In the genomic region with DNA sequence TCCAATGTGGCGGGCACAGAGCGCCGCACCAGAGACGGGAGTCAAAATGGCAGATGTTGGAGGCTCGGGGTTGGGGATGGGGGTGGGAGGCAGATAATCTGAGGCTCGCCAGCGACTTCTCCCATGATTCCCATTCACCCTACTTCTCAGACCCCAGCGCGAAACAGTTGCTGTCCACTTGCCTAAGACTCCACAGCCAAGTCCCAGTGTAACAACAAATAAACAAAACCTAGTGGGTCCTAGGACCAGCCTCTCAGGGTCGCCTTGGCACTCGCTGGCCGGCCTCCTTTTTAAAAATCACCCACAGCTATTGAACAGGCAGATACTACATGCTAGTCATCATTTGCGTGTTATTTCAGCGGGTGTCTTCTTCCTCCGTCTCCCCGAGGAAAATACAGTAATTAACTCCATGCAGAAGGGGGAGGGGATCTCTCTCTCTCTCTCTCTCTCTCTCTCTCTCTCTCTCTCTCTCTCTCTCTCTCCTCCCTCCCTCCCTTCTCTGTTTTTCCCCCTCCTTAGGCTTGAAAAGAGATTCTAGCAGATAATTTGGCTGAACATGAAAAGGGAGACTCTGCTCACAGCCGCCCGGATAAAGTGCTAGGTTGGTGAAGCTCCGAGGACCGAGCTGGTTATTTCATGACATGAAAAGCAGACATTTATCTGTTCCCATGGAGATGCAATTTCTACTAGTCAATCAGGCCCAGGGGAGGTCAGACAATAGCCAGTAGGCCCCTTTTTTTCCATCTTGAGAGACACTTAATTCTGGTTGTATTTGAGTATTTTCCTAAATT, we compare ENCODE assay signal across 8 mouse cellular contexts.
A peak's percentile ranks its signal among the peaks of the same experiment; 100 is the strongest.
DNase-seq lines count a peak whose midpoint lies in the region; ATAC-seq and TF ChIP-seq lines count a peak whose summit lies in the region.

No protein-coding gene starts in this region.

- H3K9ac ChIP-seq in forebrain, embryonic 13.5 days, result peak overlapping the region; percentile 60
- peak overlapping the region; percentile 54 for H3K9ac ChIP-seq in limb, embryonic 11.5 days (ENCODE audit: low read length)
- no peak overlapping the region for H3K9ac ChIP-seq in midbrain, postnatal 0 days (replicated peaks; ENCODE audit: low read length, poor library complexity, severe bottlenecking)

- no peaks in the 10 kb centered on the region for H3K27me3 ChIP-seq in heart, embryonic 10.5 days (ENCODE audit: insufficient read depth, poor library complexity, severe bottlenecking)
- H3K27me3 ChIP-seq in forebrain, embryonic 13.5 days, result no peaks in the 10 kb centered on the region
- no peaks in the 10 kb centered on the region for H3K27me3 ChIP-seq in limb, embryonic 11.5 days (ENCODE audit: control insufficient read depth, insufficient read depth, low read length)
- H3K27me3 ChIP-seq in midbrain, postnatal 0 days (ENCODE audit: insufficient read depth, low read length), result no peaks in the 10 kb centered on the region

- H3K4me2 ChIP-seq in forebrain, embryonic 13.5 days, result peak overlapping the region; percentile 66
- peak overlapping the region; percentile 74 for H3K4me2 ChIP-seq in limb, embryonic 11.5 days (ENCODE audit: low read depth, severe bottlenecking)
- peak overlapping the region; percentile 58 for H3K4me2 ChIP-seq in midbrain, postnatal 0 days (ENCODE audit: low read depth, low read length, poor library complexity, severe bottlenecking)

- no peak for ATAC-seq in forebrain, embryonic 13.5 days
- no peak for ATAC-seq in limb, embryonic 11.5 days (ENCODE audit: insufficient number of reproducible peaks, low FRiP score, low TSS enrichment, low read depth)
- no peak for ATAC-seq in midbrain, postnatal 0 days (ENCODE audit: low FRiP score)

- H3K4me3 ChIP-seq in heart, embryonic 10.5 days, result peak overlapping the region; percentile 59
- peak overlapping the region; percentile 34 for H3K4me3 ChIP-seq in forebrain, embryonic 13.5 days
- peak overlapping the region; percentile 25 for H3K4me3 ChIP-seq in limb, embryonic 11.5 days (ENCODE audit: low read depth, low read length)
- peak overlapping the region; percentile 31 for H3K4me3 ChIP-seq in midbrain, postnatal 0 days (ENCODE audit: low read depth, low read length)

- no peak for DNase-seq in heart, embryonic 10.5 days (ENCODE audit: low spot score)
- DNase-seq in heart, adult 8-10 months (ENCODE audit: low spot score), result no peak
- peak; percentile 41 for DNase-seq in MEL-GATA-1-ER (ENCODE audit: extremely low read depth, low read depth)
- peak; percentile 55 for DNase-seq in limb, embryonic 11.5 days (ENCODE audit: low spot score)
- peak; percentile 43 for DNase-seq in midbrain, postnatal 0 days (ENCODE audit: low spot score)
- no peak for DNase-seq in ovary, adult 18-20 months (ENCODE audit: low spot score)
- no peak for DNase-seq in frontal cortex, postnatal 36 days (ENCODE audit: low spot score in 2 of 2)

- no peak for TF ChIP-seq CTCF in midbrain, postnatal 0 days (IDR thresholded peaks at IDR 0.05)

- H3K27ac ChIP-seq in heart, embryonic 10.5 days, result peak overlapping the region; percentile 92
- peak overlapping the region; percentile 95 for H3K27ac ChIP-seq in forebrain, embryonic 13.5 days
- peak overlapping the region; percentile 18; the same call in 1 of the 2 replicates for H3K27ac ChIP-seq in limb, embryonic 11.5 days (replicated peaks; ENCODE audit: low read depth, low read length)
- peak overlapping the region; percentile 74 for H3K27ac ChIP-seq in midbrain, postnatal 0 days (ENCODE audit: low read depth, low read length)

- H3K4me1 ChIP-seq in heart, embryonic 10.5 days, result peaks cover 58% of the 10 kb centered on the region
- H3K4me1 ChIP-seq in forebrain, embryonic 13.5 days, result peaks cover 59% of the 10 kb centered on the region
- peaks cover 23% of the 10 kb centered on the region for H3K4me1 ChIP-seq in limb, embryonic 11.5 days (ENCODE audit: control insufficient read depth, insufficient read depth, low read length)
- H3K4me1 ChIP-seq in midbrain, postnatal 0 days (ENCODE audit: insufficient read depth, low read length), result peaks cover 6% of the 10 kb centered on the region; the same call in 1 of the 2 replicates

- WGBS in heart, embryonic 10.5 days, result 1% methylated on average over 20 of the region's 20 CpGs
- WGBS in forebrain, embryonic 13.5 days, result under 1% methylated on average over 20 of the region's 20 CpGs
- under 1% methylated on average over 20 of the region's 20 CpGs for WGBS in limb, embryonic 11.5 days
- WGBS in midbrain, postnatal 0 days, result 4% methylated on average over 20 of the region's 20 CpGs

- H3K9me3 ChIP-seq in heart, embryonic 10.5 days, result no peaks in the 10 kb centered on the region
- no peaks in the 10 kb centered on the region for H3K9me3 ChIP-seq in forebrain, embryonic 13.5 days (replicated peaks)
- H3K9me3 ChIP-seq in limb, embryonic 11.5 days (ENCODE audit: control insufficient read depth, low read length), result no peaks in the 10 kb centered on the region
- H3K9me3 ChIP-seq in midbrain, postnatal 0 days (ENCODE audit: low read length), result no peaks in the 10 kb centered on the region

- no peaks in the 10 kb centered on the region for H3K36me3 ChIP-seq in heart, embryonic 10.5 days
- H3K36me3 ChIP-seq in forebrain, embryonic 13.5 days (ENCODE audit: poor library complexity, severe bottlenecking), result no peaks in the 10 kb centered on the region
- no peaks in the 10 kb centered on the region for H3K36me3 ChIP-seq in limb, embryonic 11.5 days (ENCODE audit: control insufficient read depth, insufficient read depth, low read length)
- no peaks in the 10 kb centered on the region for H3K36me3 ChIP-seq in midbrain, postnatal 0 days (ENCODE audit: insufficient read depth, low read length)

Comparison
In these comparisons a context has a peak if more than half of its experiments do, and no peak if none do; other contexts are left out.
1. DNase-seq: peak in MEL-GATA-1-ER (single experiment), limb, embryonic 11.5 days (single experiment) and midbrain, postnatal 0 days (single experiment); none in heart, embryonic 10.5 days (single experiment), heart, adult 8-10 months (single experiment), ovary, adult 18-20 months (single experiment) and frontal cortex, postnatal 36 days (0 of 2).
2. H3K27ac ChIP-seq: peak in every context shown above with its lines; median percentile 95 in forebrain, embryonic 13.5 days; 92 in heart, embryonic 10.5 days; 74 in midbrain, postnatal 0 days; 18 in limb, embryonic 11.5 days.
3. Peak in every context shown above with its lines, with median percentiles within 50 percentile points of each other: H3K4me3 ChIP-seq and H3K4me2 ChIP-seq.